Comparison of ENCODE assay signal across 9 mouse cellular contexts in the genomic region with DNA sequence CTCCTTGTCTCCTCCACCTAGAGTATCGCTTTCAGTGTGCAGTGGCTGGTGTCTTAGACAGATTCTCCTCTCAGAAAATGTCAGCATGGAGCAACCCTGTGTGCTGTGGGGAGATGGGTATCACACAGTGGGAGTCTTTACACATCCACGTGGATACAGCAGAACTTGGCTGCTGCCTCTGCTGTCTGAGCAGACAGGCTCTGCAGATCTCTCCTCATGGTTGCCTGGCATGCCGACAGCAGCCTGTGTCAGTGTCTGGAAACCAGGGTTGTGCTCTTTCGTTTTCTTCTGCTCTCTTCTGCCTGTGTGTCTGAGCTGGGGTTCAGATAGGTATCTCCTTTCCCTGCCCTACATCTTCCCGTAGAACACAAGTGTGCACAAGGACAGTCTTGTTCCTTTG.
DNase-seq lines count a peak whose midpoint lies in the region.
"Had no signal": no experiment of that assay in that cellular context is flagged by ENCODE, and none has a peak within 500 bp of the region (broad histone marks: within the 10 kb centered on the region; RNA-seq: fewer than 3 reads in every experiment).

No protein-coding gene starts in this region.

- peak; percentile 19 for DNase-seq in layer of hippocampus, adult 11-12 months (ENCODE audit: low spot score)
- no peak for DNase-seq in layer of hippocampus, adult 9-10 months (ENCODE audit: low spot score)
- peak; percentile 26 for DNase-seq in cerebellum, adult 9-11 months
- DNase-seq in layer of hippocampus, adult 8-10 months (ENCODE audit: low spot score in 2 of 2), result peak; percentile 15 to 22
- DNase-seq in right cerebral cortex, postnatal 4 days, result peak; percentile 36
- DNase-seq in spleen, postnatal 4 days (ENCODE audit: low spot score in 2 of 2), result no peak
- DNase-seq in thymus, postnatal 36 days, result no peak
- DNase-seq: liver, embryonic 13.5 days; thymus, postnatal 14 days had no signal

Comparison
In these comparisons a context has a peak if more than half of its experiments do, and no peak if none do; other contexts are left out.
1. DNase-seq: peak in layer of hippocampus, adult 11-12 months (single experiment), cerebellum, adult 9-11 months (single experiment), layer of hippocampus, adult 8-10 months (2 of 2) and right cerebral cortex, postnatal 4 days (single experiment); none in layer of hippocampus, adult 9-10 months (single experiment), spleen, postnatal 4 days (0 of 2) and thymus, postnatal 36 days (0 of 2).